Mouse (Mus musculus) cortical plate, adult 2 months (tissue): Measurements from ENCODE around the gene Lmntd1. TPM values are rescaled to one million over a fixed set of nuclear protein-coding genes. Genes with fewer than 3 reads are reported as not detected.

ENCODE experiments used
- H3K27ac ChIP-seq: fragments of 200-500 bp; 2 replicates; pipeline ENCODE4 v1.5.1; 2012; ENCODE audit warnings: low read length, control low read depth, inconsistent platforms; ENCODE audit not compliant: insufficient read depth
- H3K4me1 ChIP-seq: fragments of 200-500 bp; 2 replicates; pipeline ENCODE4 v1.6.1; 2011; ENCODE audit warnings: low read length; ENCODE audit not compliant: control insufficient read depth, insufficient read depth
- H3K4me3 ChIP-seq: fragments of 200-500 bp; 2 replicates; pipeline ENCODE4 v1.5.1; 2011; ENCODE audit warnings: mild to moderate bottlenecking, low read length, control low read depth; ENCODE audit not compliant: insufficient read depth
- CTCF ChIP-seq: fragments of 200-500 bp; IDR thresholded peaks from 2 replicates; pipeline ENCODE4 v1.5.1; 2011; ENCODE audit warnings: mild to moderate bottlenecking, control low read depth, low read length; ENCODE audit not compliant: insufficient read depth; ENCODE audit errors: extremely low read depth
- POLR2A ChIP-seq: fragments of 200-500 bp; IDR thresholded peaks from 2 replicates; pipeline ENCODE4 v1.6.1; 2011; ENCODE audit warnings: mild to moderate bottlenecking, low read length, control low read depth; ENCODE audit not compliant: insufficient read depth; ENCODE audit errors: extremely low read depth
- polyA plus RNA-seq: library from polyadenylated mRNA; depleted of rRNA; stranded (reverse); fragments of >200 nt; gene quantifications from 2 replicates; pipeline ENCODE4 v1.2.3, GENCODE M21; 2012; rRNA removed

Gene Lmntd1
- polyA plus RNA-seq, 1 experiment = 1.0 TPM

- TF ChIP-seq CTCF (no peak), POLR2A (no peak)
Measured at GRCm38 (mm10) chr6:145322246-145322645, 291.9 kb downstream of the Lmntd1 start.

DNA sequence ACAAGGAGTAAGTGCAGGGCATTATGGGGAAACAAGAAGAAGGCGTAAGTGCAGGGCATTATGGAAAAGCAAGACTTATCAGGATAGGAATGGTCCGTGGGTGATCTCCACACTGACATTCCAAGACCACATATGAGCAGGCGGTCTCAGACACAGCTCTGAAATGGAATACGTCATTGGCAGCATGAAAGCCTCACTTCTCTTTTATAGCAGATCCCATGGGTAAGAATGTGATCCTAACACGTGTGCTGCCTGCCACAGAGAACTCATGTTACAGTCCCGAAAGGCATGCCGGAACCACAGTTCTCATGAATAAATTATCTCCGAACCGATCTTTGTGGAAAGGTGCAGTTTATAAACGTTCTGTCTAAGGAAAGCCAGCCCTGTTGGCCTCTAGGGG lies 294.0 kb downstream of the Lmntd1 start:
- TF ChIP-seq POLR2A = no peak
- TF ChIP-seq CTCF = no peak
- Histone ChIP-seq H3K4me1 (peaks cover 1% of the 10 kb centered on the region; the same call in 1 of the 2 replicates), H3K4me3 (no peak overlapping the region), H3K27ac (no peak overlapping the region)

More at GRCm38 (mm10) chr6:145322246-145322645, 291.9 kb downstream of the Lmntd1 start:
- peaks cover 10% of the 10 kb centered on the region for H3K4me1 ChIP-seq
- H3K27ac ChIP-seq = no peak overlapping the region
- no peak overlapping the region for H3K4me3 ChIP-seq

Other genes with a start within 250 kb of the Lmntd1 start
- not detected in 2 replicates for gene Tuba3b, start 1.4 kb upstream of the Lmntd1 start, polyA plus RNA-seq
- 14.1 and 14.7 TPM in 2 replicates for gene Rassf8, start 132.4 kb upstream of the Lmntd1 start, polyA plus RNA-seq